In the genomic region with DNA sequence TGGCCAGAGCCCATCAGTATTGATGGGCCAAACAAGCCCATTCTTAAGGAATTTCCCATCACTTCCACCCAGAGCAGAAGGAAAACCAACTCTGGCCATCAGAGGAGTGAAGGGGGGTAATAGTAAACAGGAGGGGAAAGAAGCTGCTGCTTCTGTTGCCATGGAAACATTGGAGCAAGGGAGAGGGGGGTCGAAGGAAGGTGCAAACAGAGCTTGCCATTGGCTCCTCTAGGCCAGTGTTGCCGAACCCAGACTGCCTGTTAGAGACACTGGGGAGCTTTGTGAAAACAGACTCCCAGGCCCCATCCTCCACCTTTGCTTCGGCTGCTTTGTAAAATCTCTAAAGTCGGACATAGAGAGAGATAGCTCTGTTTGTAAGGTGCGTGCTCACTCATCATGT, we compare ENCODE assay signal across 23 mouse cellular contexts. TPM values are rescaled to one million over a fixed set of nuclear protein-coding genes. Genes with fewer than 3 reads are reported as not detected.
DNase-seq lines count a peak whose midpoint lies in the region; ATAC-seq and TF ChIP-seq lines count a peak whose summit lies in the region.
"Had no signal": no experiment of that assay in that cellular context is flagged by ENCODE, and none has a peak within 500 bp of the region (broad histone marks: within the 10 kb centered on the region; RNA-seq: fewer than 3 reads in every experiment).

No protein-coding gene starts in this region.

- DNase-seq in cerebellum, adult 11-12 months = peak; percentile 36
- no peak for DNase-seq in cerebellum, postnatal 25 days
- no peak for DNase-seq in heart, adult 2 months
- no peak for DNase-seq in heart, postnatal 10 days
- peak; percentile 10 for DNase-seq in R1 (ENCODE audit: low read depth, low spot score)
- DNase-seq in spleen, adult 12 weeks (ENCODE audit: low spot score) = no peak
- DNase-seq: adrenal gland, adult 8-10 months; gastrocnemius, postnatal 36 days; layer of hippocampus, postnatal 36 days; liver, embryonic 13.5 days; lung, embryonic 14.5 days; lung, postnatal 4 days; right cerebral cortex, adult 18-20 months; thymus, postnatal 36 days had no signal

- H3K79me2 ChIP-seq in heart, adult 2 months (replicated peaks; ENCODE audit: control insufficient read depth, insufficient read depth, low read length) = no peaks in the 10 kb centered on the region

- H3K4me2 ChIP-seq in midbrain, embryonic 13.5 days (replicated peaks) = no peak overlapping the region
- no peak overlapping the region for H3K4me2 ChIP-seq in kidney, embryonic 14.5 days (replicated peaks; ENCODE audit: low read depth, low read length)
- H3K4me2 ChIP-seq: embryonic facial prominence, embryonic 12.5 days; hindbrain, embryonic 15.5 days; limb, embryonic 13.5 days; liver, embryonic 13.5 days; lung, embryonic 14.5 days had no signal

- intact Hi-C loops in heart, adult 2 months (cut with DNase I) = no loop called here
- intact Hi-C loops in heart, postnatal 10 days (cut with DNase I) = no loop called here

- no peak overlapping the region for H3K9ac ChIP-seq in heart, adult 2 months (ENCODE audit: low read depth, low read length)
- H3K9ac ChIP-seq in midbrain, embryonic 13.5 days (replicated peaks) = no peak overlapping the region
- no peak overlapping the region for H3K9ac ChIP-seq in kidney, embryonic 14.5 days (ENCODE audit: low read depth, low read length)
- H3K9ac ChIP-seq: embryonic facial prominence, embryonic 12.5 days; hindbrain, embryonic 15.5 days; limb, embryonic 13.5 days; liver, embryonic 13.5 days; lung, embryonic 14.5 days had no signal

- no peak for TF ChIP-seq CTCF in heart, adult 2 months (IDR thresholded peaks at IDR 0.05)

- H3K27me3 ChIP-seq in heart, adult 2 months (ENCODE audit: control insufficient read depth, insufficient read depth, low read length) = no peaks in the 10 kb centered on the region
- no peaks in the 10 kb centered on the region for H3K27me3 ChIP-seq in midbrain, embryonic 13.5 days
- H3K27me3 ChIP-seq in kidney, embryonic 14.5 days (ENCODE audit: control insufficient read depth, insufficient read depth, low read length) = no peaks in the 10 kb centered on the region
- H3K27me3 ChIP-seq: embryonic facial prominence, embryonic 12.5 days; hindbrain, embryonic 15.5 days; limb, embryonic 13.5 days; liver, embryonic 13.5 days had no signal

- no peak for TF ChIP-seq EP300 in heart, adult 2 months (IDR thresholded peaks at IDR 0.05; ENCODE audit: insufficient read depth, low read depth, low read length)

- no peaks in the 10 kb centered on the region for H3K9me3 ChIP-seq in midbrain, embryonic 13.5 days
- no peaks in the 10 kb centered on the region for H3K9me3 ChIP-seq in kidney, embryonic 14.5 days (ENCODE audit: control insufficient read depth, low read length)
- H3K9me3 ChIP-seq: embryonic facial prominence, embryonic 12.5 days; heart, embryonic 10.5 days; hindbrain, embryonic 15.5 days; limb, embryonic 13.5 days; liver, embryonic 13.5 days had no signal

- peaks cover 7% of the 10 kb centered on the region for H3K36me3 ChIP-seq in heart, adult 2 months (ENCODE audit: control insufficient read depth, insufficient read depth, low read length)
- H3K36me3 ChIP-seq in midbrain, embryonic 13.5 days = no peaks in the 10 kb centered on the region
- H3K36me3 ChIP-seq in kidney, embryonic 14.5 days (ENCODE audit: control insufficient read depth, insufficient read depth, low read length) = no peaks in the 10 kb centered on the region
- H3K36me3 ChIP-seq: embryonic facial prominence, embryonic 12.5 days; heart, embryonic 10.5 days; hindbrain, embryonic 15.5 days; limb, embryonic 13.5 days; liver, embryonic 13.5 days had no signal

- TF ChIP-seq POLR2A in heart, adult 2 months (IDR thresholded peaks at IDR 0.05; ENCODE audit: insufficient read depth, low read depth, low read length) = no peak

- peaks cover 49% of the 10 kb centered on the region for H3K4me1 ChIP-seq in heart, adult 2 months (ENCODE audit: control insufficient read depth, insufficient read depth, low read length)
- H3K4me1 ChIP-seq in midbrain, embryonic 13.5 days (replicated peaks) = peaks cover 28% of the 10 kb centered on the region
- H3K4me1 ChIP-seq in kidney, embryonic 14.5 days (ENCODE audit: control insufficient read depth, insufficient read depth, low read length) = 0 out of 2 replicates have a peak, but pooled peaks cover 5% of the 10 kb centered on the region
- H3K4me1 ChIP-seq: liver, embryonic 13.5 days had no signal

- 87% methylated on average over 5 of the region's 5 CpGs for WGBS in heart, adult 2 months
- 43% methylated on average over 5 of the region's 5 CpGs for WGBS in midbrain, embryonic 13.5 days
- WGBS in kidney, embryonic 14.5 days = 65% methylated on average over 5 of the region's 5 CpGs

- no peak overlapping the region for H3K4me3 ChIP-seq in heart, adult 2 months
- H3K4me3 ChIP-seq in midbrain, embryonic 13.5 days (replicated peaks) = no peak overlapping the region
- no peak overlapping the region for H3K4me3 ChIP-seq in kidney, embryonic 14.5 days (ENCODE audit: low read length)
- H3K4me3 ChIP-seq: embryonic facial prominence, embryonic 12.5 days; erythroblast, embryonic 14.5 days; heart, embryonic 10.5 days; hindbrain, embryonic 15.5 days; limb, embryonic 13.5 days; liver, embryonic 13.5 days had no signal

- peak; percentile 55; the same call in 1 of the 2 replicates for ATAC-seq in midbrain, embryonic 13.5 days
- ATAC-seq in kidney, embryonic 14.5 days (ENCODE audit: low FRiP score, low TSS enrichment) = no peak
- ATAC-seq: intestine, postnatal 0 days had no signal

- H3K27ac ChIP-seq in heart, adult 2 months = peak overlapping the region; percentile 99
- peak overlapping the region; percentile 51; the same call in 1 of the 2 replicates for H3K27ac ChIP-seq in midbrain, embryonic 13.5 days
- no peak overlapping the region for H3K27ac ChIP-seq in kidney, embryonic 14.5 days (ENCODE audit: low read depth, low read length)
- H3K27ac ChIP-seq: embryonic facial prominence, embryonic 12.5 days; heart, embryonic 10.5 days; hindbrain, embryonic 15.5 days; kidney, postnatal 0 days; limb, embryonic 13.5 days; liver, embryonic 13.5 days had no signal

RNA-seq across cellular contexts. Expression of gene Pomgnt2, which starts 33.8 kb away (rescaled TPM):
- 10 to 100 TPM; 14.0 to 15.3 TPM for total RNA-seq in heart, adult 2 months (2021)
- 21.0 and 21.4 TPM in 2 replicates for polyA plus RNA-seq in heart, adult 2 months (2012; rRNA removed)
- 1 to 10 TPM; 7.1 to 7.6 TPM for total RNA-seq in heart, postnatal 10 days (2021)
- polyA plus RNA-seq in midbrain, embryonic 13.5 days (2015; fragmentation: Nextera tagmentation; extraction: Ambion mirVana) = 20.8 and 23.2 TPM in 2 replicates
- polyA plus RNA-seq in kidney, embryonic 14.5 days (2014; fragmentation: Nextera tagmentation; extraction: Ambion mirVana) = 8.6 and 11.6 TPM in 2 replicates

Comparison
In these comparisons a context has a peak if more than half of its experiments do, and no peak if none do; other contexts are left out.
1. DNase-seq: peak in cerebellum, adult 11-12 months (single experiment) and R1 (single experiment); none in cerebellum, postnatal 25 days (0 of 2), heart, adult 2 months (0 of 2), heart, postnatal 10 days (0 of 2) and spleen, adult 12 weeks (single experiment).